Mouse (Mus musculus): Measurements from ENCODE around the gene Mios. TPM values are rescaled to one million over a fixed set of nuclear protein-coding genes. Genes with fewer than 3 reads are reported as not detected.
A peak's percentile ranks its signal among the peaks of the same experiment; 100 is the strongest.

Mios gene
- polyA plus RNA-seq (2012; rRNA removed), result 4.3 and 4.9 TPM in 2 replicates

DNA sequence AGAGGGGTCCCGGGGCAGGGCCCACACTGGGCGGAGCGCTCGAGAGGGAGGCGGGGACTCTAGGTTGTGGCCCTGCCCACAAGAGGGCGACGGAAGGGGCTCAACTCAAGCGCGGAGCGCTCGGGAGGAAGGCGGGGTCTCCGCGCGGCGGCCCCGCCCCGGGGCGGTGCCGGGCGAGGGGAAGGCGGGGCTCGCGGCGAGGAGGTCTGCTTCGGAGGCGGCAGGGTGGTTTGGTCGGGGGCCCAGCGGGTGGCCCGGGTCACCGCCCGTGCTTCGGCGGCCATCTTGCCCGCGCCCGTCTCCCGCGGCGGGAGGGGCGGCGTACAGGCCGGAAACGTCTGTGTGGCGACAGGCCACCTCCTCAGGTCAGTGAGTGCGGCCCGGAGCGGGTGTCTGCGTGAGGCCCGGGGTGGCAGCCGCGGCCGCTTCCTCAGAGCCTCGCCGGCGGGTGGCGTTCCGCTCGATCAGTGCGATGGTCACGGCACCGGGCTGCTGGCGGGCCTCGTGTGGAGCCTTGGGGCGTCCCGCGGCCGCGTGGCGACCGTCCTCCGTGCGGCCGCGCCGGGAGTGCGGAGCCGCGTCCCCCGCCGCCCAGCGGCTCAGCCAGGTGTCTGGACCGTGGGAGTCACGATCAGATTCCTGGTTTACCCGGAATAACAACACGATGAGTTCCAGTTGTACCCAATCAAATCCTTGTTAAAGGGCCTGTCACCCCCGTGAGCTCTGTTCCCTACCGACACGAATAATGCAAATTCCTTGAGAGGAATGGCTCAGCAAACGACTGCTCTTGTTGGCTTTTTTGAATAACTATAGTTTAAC, at the start of gene Mios:
Mios (plus strand) TSS at position 176 of the 819 bp plus-strand sequence.
- DNase-seq (ENCODE audit: low read depth), result no peak

DNA sequence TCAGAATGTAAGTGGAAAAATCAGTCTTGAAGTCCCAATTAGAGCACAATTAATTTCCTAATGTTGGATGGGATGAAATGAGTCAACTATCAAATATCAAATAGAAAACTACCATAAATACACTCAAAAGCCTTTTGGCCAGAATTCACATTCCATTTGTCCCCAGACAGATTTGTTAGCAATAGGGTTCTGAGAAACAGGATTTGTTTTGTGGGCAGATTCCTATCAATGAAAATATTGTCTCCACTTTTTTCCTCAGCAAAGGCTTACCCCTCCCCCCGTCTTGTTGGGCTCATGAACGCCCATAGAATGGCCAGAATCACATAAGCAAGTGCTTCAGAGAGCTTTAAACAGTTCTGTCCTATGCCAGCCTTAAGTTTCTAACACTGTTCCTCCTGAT, 49.0 kb upstream of the Mios start:
- no peak for DNase-seq (ENCODE audit: low read depth)

DNA sequence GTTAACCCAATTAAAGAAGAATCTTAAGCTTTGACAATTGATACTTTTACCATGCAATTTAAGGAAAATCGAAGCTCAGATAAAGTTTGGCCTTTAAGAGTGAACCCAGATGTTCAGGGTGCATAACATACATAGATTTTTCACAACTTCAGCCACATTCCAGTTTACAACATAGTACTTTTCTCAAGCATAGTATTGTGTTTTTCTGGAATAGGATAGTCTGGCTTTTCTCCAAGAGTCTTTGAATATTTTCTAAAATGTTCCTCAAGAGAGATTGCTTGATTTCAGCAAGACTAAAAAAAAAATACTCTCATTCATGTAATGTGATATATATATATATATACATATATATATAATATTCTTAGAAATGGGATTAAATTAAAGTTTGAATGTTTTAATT, 44.3 kb upstream of the Mios start:
- DNase-seq (ENCODE audit: low read depth), result no peak

DNA sequence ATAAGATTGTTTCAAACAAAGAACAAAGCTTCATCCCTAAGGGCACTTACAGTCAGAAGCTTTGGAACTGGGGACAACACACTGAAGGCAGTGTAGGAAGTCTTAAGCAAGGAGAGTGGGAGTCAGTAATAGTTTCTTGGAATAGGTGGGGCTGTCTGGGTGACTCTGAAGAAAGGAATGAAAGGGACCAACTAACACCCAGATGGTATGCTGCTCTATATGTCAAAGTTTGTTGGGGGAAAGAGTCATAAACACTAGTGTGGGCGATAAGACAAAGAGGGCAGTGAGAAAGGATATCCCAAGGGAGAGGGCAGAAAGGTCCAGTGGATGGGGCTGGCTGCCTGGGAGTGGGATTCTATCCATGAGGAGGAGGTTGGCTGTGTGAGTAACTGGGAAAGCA, 36.9 kb upstream of the Mios start:
- peak; percentile 3 for DNase-seq (ENCODE audit: low read depth)

DNA sequence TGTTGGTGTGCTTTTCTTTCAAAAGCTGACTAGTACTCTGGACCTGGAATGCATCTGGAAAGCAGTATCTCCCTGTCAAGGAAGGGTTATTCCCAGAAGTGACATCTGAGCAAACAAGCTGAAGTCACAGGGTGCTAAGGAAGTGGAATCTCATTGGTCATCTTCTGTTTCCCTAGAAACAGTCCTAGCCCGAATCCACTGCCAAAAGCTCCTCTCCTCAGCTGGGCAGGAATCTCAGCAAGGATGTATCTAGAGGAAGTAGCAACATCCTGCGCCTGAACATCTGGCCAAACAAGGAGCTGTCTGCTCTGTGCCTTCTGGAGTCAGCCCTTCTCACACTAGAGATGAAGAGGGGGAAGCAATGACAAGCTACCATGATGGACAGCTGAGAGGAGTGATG, 35.0 kb upstream of the Mios start:
- DNase-seq (ENCODE audit: low read depth), result no peak

DNA sequence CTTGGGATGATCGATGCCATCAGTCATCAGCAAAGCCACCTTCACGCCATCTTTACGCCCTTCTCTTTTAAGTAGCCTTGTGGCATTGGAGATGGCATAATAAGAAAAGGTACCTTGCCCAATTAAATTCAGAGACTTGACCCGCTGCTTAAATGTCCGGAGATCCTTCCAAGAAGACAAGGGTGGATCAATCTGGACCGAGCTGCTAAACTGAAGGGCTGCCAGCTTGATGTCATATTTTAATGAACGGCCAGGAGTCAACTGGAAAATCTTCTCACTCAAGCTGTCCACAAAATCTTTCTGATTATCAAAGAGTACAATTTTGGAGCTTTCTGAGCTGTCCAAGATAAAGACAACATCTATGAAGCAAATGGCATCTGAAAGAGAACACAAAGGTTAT, 33.7 kb upstream of the Mios start:
- DNase-seq (ENCODE audit: low read depth), result no peak

DNA sequence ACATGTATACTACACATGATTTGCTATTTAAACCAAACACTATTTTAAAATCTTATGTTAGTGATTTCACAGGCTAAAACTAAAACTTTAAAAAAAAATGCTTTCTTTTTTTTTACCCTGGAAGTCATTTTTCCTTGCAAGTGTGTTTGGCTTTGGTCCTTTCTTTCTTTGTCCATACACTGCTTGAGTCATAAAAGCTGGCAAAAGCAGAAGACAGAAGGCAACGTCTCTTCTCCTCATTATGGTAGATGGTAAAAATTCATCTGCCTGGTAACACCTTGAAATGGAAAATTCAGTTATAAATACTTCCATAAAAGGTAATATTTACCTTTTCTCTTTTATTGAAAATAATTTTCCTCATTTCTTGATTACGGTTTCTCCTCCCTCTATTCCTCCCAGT, 32.9 kb upstream of the Mios start:
- no peak for DNase-seq (ENCODE audit: low read depth)

DNA sequence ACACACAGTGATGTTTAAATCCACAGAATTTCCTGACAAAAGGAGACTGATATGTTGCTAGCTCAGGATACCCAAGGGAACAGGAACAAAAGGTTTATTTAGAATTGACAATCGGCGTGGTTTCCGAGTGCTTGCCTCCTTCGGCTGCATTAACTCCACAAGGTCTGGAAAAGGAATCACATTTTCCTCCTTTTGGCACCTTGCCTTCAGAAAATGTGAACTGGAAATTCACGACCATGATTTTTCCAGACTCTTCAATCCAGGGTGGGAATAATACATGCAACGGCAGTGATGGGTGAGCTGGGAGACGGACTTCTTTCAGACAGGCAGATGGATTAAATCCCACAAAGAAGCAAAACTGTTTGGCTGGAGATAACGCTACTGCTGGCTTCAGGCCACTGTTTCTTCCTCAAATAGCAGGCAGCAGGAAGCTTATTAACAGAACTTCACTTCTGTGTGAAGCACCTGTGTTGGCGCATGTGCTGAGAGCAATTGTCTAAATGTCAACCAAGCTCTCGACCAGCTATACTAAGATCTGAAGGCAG, 30.6 kb upstream of the Mios start:
- DNase-seq (ENCODE audit: low read depth), result no peak

DNA sequence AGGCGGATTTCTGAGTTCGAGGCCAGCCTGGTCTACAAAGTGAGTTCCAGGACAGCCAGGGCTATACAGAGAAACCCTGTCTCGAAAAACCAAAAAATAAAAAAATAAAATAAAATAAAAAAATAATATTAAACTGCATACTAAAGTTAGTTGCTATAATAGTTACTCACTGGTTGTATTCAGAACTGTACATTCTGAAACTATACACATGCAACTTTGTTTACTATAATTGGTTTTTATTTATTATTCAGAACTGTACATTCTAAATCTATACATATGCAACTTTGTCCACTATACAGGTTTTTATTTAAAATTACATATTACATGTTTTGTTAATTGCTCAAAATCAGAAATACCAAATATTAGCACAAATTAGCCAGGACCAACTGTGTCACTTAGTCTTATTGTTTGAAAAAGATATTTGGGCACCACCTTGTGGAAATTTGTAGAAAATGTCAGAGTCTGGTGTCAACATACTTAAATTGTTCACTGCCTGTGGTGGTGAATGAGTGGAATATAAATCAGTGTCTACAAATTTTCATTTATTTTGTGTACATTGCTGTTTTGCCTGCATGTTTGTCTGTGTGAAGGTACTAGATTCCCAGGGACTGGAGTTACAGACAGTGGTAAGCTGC, 20.3 kb upstream of the Mios start:
- DNase-seq (ENCODE audit: low read depth), result no peak

DNA sequence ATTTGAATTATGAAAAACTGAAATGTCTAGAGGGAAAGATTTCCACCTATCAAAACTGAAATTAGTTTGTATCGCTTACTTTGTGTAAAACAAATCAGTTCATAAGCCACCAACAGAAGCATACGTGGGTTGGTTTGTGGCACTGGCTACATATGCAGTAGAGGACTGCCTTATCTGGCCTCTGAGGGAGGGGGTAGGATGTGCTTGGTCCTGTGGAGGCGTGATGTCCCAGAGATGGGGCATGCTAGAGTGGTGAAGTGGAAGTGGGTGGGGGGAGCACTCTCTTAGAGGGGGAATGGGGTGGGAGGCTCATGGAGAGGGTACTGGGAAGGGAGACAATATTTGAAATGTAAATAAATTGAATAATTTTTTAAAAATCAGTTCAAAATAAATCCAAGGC, 19.1 kb upstream of the Mios start:
- DNase-seq (ENCODE audit: low read depth), result no peak

DNA sequence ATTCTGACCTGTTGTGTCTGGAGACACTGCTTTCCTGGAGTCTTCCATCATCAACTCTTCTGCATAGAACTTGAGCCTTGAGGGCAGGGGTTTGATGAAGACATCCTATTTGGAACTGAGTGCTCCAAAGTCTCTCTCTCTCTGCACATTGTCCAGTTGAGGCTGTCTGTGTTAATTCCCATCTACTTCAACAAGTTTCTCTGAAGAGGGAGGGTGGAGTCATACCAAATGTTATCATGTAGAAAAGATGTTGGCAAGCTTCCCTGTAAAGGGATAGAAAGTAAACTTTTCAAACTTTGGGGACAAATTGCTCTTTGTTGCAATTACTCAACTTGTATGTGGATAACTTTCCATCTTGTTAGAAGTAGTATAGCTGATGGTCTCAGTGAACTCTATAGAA, 16.5 kb upstream of the Mios start, which contains the start of gene Col28a1:
Col28a1 (minus strand) TSS at position 101 of the 400 bp plus-strand sequence.
- DNase-seq (ENCODE audit: low read depth), result no peak

DNA sequence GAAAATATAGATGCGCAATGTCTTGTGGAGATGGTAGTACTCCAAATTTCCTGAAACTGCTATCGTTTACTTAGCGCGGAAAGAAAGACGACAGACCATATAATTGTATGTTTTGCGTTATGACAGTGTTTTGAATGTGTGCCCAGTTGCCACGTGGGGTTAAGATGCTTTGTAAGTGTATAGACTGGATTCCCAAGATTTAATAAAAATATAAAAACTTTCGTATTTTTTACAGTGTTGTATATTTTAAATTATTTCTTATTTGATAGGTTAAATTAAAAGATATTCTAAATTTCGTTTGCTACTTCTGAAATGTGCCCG, 804 bp downstream of the Mios start:
- no peak for DNase-seq (ENCODE audit: low read depth)

DNA sequence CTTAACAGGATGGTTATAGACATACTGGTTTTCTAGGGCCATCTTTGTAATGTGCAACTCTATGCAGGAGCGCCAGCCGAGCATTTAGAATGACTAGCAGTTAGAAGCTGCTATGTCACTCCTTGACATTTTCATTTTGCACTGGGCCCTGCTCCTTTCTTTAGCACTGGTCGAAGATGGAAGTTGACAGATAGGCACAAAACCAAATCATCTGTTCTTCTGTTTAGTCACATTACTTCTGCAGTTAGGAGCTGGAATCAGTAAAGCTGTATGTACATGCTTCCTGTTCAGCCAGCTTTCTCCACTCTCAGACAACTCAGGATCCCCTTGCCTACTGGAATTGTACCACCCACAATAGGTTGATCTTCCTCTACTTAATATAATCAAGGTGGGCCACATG, 1.6 kb downstream of the Mios start:
- DNase-seq (ENCODE audit: low read depth), result no peak

DNA sequence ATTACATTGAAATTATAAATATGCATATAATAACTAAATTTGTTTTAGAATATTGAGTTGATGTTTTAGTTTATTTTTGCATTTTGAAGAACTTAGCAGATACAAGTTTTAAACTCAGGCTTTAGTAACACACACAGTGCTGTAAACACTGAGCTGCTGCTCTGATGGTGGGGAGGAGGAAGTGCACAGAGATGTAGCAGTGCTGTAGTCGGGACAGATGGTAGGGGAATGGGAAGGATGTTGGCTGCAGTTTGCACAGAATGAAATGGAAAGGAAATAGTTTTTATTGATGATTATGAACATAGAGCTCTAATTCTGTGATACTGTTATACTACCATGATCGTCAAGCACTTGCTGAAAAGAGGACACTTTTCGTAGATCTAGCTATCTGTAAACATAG, 18.0 kb downstream of the Mios start:
- no peak for DNase-seq (ENCODE audit: low read depth)

DNA sequence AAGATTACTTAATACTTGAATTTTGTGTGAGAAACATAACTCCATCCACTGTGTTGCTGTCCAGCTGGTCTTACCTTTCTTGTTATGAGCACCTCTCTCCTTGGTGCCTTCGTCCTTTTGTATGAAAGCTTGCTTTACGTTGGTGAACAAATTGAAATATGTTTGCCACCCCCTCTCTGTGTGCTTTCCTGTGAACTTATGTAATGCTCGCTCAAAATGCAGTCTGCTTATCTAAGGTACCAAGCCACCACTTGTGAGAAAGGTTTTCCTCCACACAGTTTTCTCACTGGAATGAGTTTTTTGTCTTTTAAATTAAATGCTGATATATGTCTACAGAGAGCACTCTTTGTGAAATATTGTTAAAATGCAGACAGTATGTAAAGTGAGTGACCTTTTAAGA, 19.6 kb downstream of the Mios start:
- no peak for DNase-seq (ENCODE audit: low read depth)

DNA sequence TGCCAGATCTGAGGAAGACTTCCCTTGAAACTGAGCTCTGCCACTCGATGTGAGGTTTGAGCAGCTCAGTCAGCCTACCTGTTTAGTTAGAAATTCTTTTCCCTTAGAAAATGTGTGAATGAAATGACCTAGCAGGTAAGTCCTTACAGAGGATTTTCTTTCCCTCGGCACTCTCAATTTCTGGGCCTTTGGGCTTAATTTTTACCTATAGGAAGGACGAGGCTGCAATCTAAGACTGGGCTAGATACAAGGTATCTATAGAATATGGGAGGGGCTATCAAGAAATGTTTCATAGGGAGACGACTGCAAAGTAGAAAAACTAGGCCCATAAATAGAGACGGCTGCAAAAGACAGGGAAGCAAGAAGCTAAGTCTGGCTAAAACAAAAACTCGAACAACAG, 49.3 kb downstream of the Mios start:
- DNase-seq (ENCODE audit: low read depth), result no peak

DNA sequence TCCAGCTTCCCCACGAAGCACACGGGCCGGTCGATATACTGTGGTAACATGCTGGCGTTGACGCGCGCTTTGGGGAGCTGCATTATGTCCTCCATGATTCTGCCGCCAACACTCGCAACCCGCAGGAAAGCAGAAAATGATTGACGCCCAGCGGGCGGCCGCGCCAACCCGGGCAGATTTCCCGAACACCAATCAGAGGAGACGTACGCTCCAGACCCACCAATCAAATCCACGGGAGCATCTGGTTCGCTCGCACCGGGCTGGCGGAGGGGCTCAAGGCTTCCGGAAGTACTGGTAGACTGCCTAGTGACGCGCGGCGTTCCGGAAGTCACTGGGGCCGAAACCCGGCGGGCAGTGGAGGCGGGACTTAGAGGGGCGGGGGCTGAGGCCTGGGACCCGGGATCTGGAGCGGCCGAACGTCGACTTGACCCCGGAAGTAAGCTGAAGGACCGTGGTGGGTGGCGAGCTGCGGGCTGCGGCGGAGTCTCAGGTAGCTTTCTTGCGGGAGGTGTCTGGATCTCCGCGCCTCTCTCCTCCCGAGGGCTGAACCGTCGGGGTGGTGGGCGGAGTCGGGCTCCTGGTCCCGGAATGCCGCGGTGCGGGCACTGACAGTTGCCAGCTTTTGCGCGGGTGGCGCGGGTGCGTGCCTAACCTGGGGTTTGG, 50.1 kb downstream of the Mios start, which contains the start of the genes Rpa3, Umad1 and Gm45062:
Rpa3 (minus strand) TSS at position 170 of the 663 bp plus-strand sequence.
Umad1 (plus strand) TSS at position 285 of the 663 bp plus-strand sequence.
Gm45062 (plus strand) TSS at position 447 of the 663 bp plus-strand sequence.
- DNase-seq (ENCODE audit: low read depth), result peak; percentile 66

DNA sequence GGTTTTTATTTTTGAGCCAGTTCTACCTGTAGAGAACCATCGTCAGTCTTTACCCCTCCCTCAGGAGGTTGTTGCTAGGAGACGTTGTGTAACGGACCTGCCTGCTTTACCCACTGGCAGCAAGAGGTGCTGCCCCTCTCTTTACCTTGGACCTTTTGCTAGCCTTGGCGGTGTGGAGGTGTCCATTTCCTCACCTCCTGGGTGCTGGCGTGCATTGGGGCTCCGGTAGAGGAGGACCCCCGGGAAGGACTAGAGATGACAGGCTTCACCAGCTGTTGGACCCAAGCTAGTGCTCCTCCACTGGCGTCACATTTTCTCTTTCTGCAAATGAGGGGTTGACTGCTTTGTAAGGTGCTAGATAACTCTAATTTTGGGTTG, 50.6 kb downstream of the Mios start:
- no peak for DNase-seq (ENCODE audit: low read depth)

DNA sequence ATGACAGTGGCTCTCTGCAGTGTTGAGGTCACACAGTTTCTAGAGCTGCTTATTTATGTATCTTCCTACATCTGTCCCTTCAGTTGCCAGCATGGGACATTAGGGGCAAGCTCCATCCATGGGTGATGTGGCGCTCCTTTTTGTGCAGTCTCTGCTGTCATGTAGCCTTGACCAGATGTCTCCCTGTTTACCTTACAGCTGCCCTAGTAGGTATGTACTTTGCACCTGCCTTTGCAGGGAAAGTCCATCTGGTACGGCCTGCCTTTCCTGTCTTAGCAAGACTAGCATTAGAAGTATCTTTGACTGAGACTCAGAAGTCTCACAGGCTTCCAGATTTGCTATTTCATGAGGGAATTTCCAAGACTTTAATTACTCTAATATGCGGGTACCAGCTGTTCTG, 62.0 kb downstream of the Mios start:
- no peak for DNase-seq (ENCODE audit: low read depth)

DNA sequence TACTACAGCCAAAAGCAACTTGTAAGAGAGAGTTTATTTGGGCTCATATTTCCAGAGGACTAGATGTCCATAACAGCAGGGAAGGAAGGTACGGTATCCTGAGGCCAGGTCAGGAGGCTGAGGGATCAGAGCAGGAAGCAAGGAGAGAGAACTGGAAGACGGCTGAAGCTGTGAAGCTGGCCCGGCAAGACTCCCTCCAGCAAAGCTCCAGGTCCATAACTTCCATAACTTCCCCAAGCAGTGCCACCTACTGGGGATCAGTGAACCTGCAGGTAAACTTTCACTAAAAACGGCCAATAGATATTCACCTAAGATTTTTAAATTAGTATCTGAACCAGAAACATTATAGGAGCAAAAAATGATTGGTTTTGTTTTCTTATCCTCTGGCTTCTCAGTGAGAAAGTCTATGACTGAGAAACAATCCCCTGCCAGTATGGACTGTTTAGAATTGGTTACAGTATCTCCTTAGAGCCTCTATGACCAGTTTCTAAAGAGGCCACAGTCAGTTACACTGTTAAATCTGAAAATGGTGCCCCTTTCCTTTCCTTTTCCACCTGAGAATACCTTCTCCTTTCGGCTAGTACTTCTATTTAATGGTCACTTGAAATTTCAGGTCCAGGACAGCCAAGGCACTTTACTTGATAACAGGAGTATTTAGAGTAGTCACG, 65.5 kb downstream of the Mios start:
- no peak for DNase-seq (ENCODE audit: low read depth)

DNA sequence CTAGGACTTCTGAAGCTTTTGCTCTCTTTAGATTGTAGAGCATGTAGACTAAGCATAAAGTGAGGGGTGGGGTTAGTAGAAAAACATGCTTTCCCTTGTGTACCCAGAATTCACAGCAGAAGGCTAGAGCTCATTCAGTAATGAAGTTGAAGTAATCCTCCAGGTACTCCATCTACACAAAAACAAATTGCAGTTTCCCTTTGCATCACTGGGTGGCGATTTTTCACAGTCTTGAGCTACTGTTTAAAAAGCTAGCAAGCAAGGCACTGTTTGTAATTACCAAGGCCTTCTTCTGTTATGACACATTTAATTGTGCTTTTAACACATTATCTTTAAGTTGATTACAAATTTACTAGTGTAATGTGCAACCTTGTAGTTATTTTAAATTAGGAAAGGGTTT, 66.1 kb downstream of the Mios start:
- DNase-seq (ENCODE audit: low read depth), result no peak

DNA sequence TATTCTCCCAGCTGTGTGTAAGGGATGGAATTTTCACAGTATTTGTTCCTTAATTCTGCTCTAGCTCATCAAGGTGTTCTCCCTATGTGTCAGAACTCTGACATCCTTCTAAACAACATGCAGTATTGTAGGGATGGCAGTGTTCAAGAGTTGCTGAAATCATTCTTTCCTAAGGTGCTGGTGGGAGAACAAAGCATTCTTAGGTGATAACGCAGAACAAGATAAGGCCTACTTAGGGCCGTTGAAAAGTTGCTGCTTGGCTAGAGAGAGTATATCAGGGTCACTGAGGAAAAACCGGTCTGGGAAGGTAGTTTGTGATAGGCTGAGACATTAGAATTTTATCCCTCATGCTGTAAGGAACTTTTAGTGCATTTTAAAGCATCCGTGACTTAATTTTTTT, 67.4 kb downstream of the Mios start:
- no peak for DNase-seq (ENCODE audit: low read depth)

Measured in gonadal fat pad, adult 2 months (tissue).